In the genomic region with DNA sequence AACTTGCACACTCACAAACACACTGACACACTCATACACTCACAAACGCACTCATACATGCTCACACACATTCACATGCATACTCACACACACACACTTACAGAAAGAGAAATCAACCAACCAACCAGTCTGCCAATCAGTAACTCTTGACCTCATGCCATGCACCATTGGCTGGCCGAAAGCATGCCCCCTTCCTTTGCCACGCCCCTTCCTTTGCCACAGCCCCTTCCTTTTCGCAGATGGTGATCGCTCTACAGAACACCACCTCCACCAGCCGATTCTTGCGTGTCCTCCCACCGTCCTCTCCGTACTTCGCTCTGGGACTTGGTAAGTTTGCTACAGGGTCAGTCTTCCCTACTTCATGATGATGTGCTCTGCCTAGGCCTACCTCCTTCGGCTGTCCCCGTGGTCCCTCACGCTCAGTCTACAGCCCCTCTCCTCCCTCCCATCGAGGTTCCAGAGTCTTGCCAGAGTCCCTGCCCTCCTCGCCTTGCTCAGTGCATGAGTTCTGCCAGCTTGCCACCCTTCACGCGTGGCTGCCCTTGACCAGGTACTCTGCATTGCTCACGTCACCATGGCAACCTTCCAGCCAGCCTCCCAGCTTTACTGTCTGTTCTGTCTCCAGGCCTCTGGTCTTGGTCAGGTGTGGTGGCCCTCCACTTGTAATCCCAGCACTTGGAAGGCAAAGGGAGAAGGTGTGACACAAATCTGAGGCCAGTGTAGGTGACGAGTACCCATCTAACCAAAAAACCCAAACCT, we compare ENCODE assay signal across 27 mouse cellular contexts. TPM values are rescaled to one million over a fixed set of nuclear protein-coding genes. Genes with fewer than 3 reads are reported as not detected.
A peak's percentile ranks its signal among the peaks of the same experiment; 100 is the strongest.
DNase-seq lines count a peak whose midpoint lies in the region; ATAC-seq and TF ChIP-seq lines count a peak whose summit lies in the region.
"Had no signal": no experiment of that assay in that cellular context is flagged by ENCODE, and none has a peak within 500 bp of the region (broad histone marks: within the 10 kb centered on the region; RNA-seq: fewer than 3 reads in every experiment).

No protein-coding gene starts in this region.

- H3K27ac ChIP-seq in heart, embryonic 14.5 days (replicated peaks in 1 of 2; ENCODE audit: control insufficient read depth in 1 of 2, insufficient read depth in 1 of 2, low read depth in 2 of 2, low read length in 2 of 2): no peak overlapping the region
- H3K27ac ChIP-seq in CH12.LX (ENCODE audit: insufficient read depth, low read depth): peak overlapping the region; percentile 17
- no peak overlapping the region for H3K27ac ChIP-seq in forebrain, embryonic 16.5 days (ENCODE audit: low read length)
- H3K27ac ChIP-seq: embryonic facial prominence, embryonic 13.5 days; forebrain, embryonic 13.5 days; heart, embryonic 10.5 days; hindbrain, embryonic 13.5 days; midbrain, embryonic 13.5 days had no signal

- H3K9me3 ChIP-seq in heart, embryonic 14.5 days (ENCODE audit: control insufficient read depth, low read length): no peaks in the 10 kb centered on the region
- no peaks in the 10 kb centered on the region for H3K9me3 ChIP-seq in CH12.LX (replicated peaks; ENCODE audit: low read length)
- no peaks in the 10 kb centered on the region for H3K9me3 ChIP-seq in forebrain, embryonic 16.5 days (ENCODE audit: control insufficient read depth, low read length)
- H3K9me3 ChIP-seq: embryonic facial prominence, embryonic 13.5 days; forebrain, embryonic 13.5 days; heart, embryonic 10.5 days; hindbrain, embryonic 13.5 days; midbrain, embryonic 13.5 days had no signal

- no peak for TF ChIP-seq RAD21 in CH12.LX (IDR thresholded peaks at IDR 0.05; ENCODE audit: low read depth, low read length)

- H3K4me1 ChIP-seq in heart, embryonic 14.5 days (ENCODE audit: control insufficient read depth in 2 of 2, insufficient read depth in 2 of 2, low read length in 2 of 2): no peaks in the 10 kb centered on the region
- H3K4me1 ChIP-seq in CH12.LX (ENCODE audit: control insufficient read depth in 1 of 2, insufficient read depth in 2 of 2): peaks cover 5 to 25% of the 10 kb centered on the region in 2 experiments; a peak in 3 of 4 replicates
- no peaks in the 10 kb centered on the region for H3K4me1 ChIP-seq in forebrain, embryonic 16.5 days (replicated peaks; ENCODE audit: control insufficient read depth, insufficient read depth, low read length)
- H3K4me1 ChIP-seq: embryonic facial prominence, embryonic 13.5 days had no signal

- TF ChIP-seq POLR2A in CH12.LX (IDR thresholded peaks at IDR 0.05; ENCODE audit: low read depth, low read length): peak; percentile 68

- no peaks in the 10 kb centered on the region for H3K79me2 ChIP-seq in CH12.LX (replicated peaks; ENCODE audit: control insufficient read depth, extremely low read depth, insufficient read depth, poor library complexity, severe bottlenecking)

- H3K27me3 ChIP-seq in heart, embryonic 14.5 days (ENCODE audit: control insufficient read depth, insufficient read depth, low read length): no peaks in the 10 kb centered on the region
- H3K27me3 ChIP-seq in CH12.LX (replicated peaks): no peaks in the 10 kb centered on the region
- no peaks in the 10 kb centered on the region for H3K27me3 ChIP-seq in forebrain, embryonic 16.5 days (replicated peaks; ENCODE audit: control insufficient read depth, insufficient read depth, low read length)
- H3K27me3 ChIP-seq: embryonic facial prominence, embryonic 13.5 days; forebrain, embryonic 13.5 days; hindbrain, embryonic 13.5 days; midbrain, embryonic 13.5 days had no signal

- TF ChIP-seq CTCF in CH12.LX (conservative IDR thresholded peaks at IDR 0.05 in 1 of 2, IDR thresholded peaks at IDR 0.05 in 1 of 2; ENCODE audit: low read depth in 2 of 2, low read length in 2 of 2): no peak

- whole genome bisulfite sequencing in heart, embryonic 14.5 days: 87% methylated on average over 19 of the region's 19 CpGs
- 77% methylated on average over 19 of the region's 19 CpGs for WGBS in forebrain, embryonic 16.5 days

- dilution Hi-C loops in CH12.LX (cut with MboI; ENCODE audit: extremely low pct_ligation_motif_present, extremely low pct_unique_long_range_greater_than_20kb, low sequenced_read_pairs): no loop called here

- no peak overlapping the region for H3K9ac ChIP-seq in heart, embryonic 14.5 days (ENCODE audit: low read length)
- H3K9ac ChIP-seq in CH12.LX (ENCODE audit: insufficient read depth, low read depth): peak overlapping the region; percentile 42
- no peak overlapping the region for H3K9ac ChIP-seq in forebrain, embryonic 16.5 days (replicated peaks; ENCODE audit: low read depth, low read length)
- H3K9ac ChIP-seq: embryonic facial prominence, embryonic 13.5 days; forebrain, embryonic 13.5 days; hindbrain, embryonic 13.5 days; liver, postnatal 0 days; midbrain, embryonic 13.5 days had no signal

- in situ Hi-C loops in CH12.LX (cut with MboI; ENCODE audit: low pct_ligation_motif_present, low pct_unique_long_range_greater_than_20kb, low sequenced_read_pairs): no loop called here

- no peak for DNase-seq in heart, adult 11 months
- DNase-seq in CH12.LX (ENCODE audit: extremely low read depth) (peak; percentile 81), MN1 (ENCODE audit: low spot score) (no peak)
- peak; percentile 94 to 95 for DNase-seq in kidney, adult 8-10 months
- peak; percentile 96 to 97 for DNase-seq in kidney, postnatal 25 days
- no peak for DNase-seq in urinary bladder, adult 18-20 months (ENCODE audit: low spot score in 2 of 2)
- DNase-seq: adrenal gland, postnatal 25 days; cerebellum, adult 9-11 months; gastrocnemius, postnatal 25 days; heart, postnatal 14 days; liver; liver, postnatal 0 days; lung, postnatal 36 days; spleen, adult 18-20 months; thymus, adult 2 months had no signal

- H3K4me3 ChIP-seq in heart, embryonic 14.5 days (ENCODE audit: control insufficient read depth in 1 of 2, insufficient read depth in 1 of 2, low read depth in 1 of 2, low read length in 2 of 2): no peak overlapping the region
- peak overlapping the region; percentile 59 to 78 (median 69) for H3K4me3 ChIP-seq in CH12.LX (replicated peaks in 1 of 3; ENCODE audit: low read depth in 2 of 3, low read length in 2 of 3, poor library complexity in 1 of 3)
- no peak overlapping the region for H3K4me3 ChIP-seq in forebrain, embryonic 16.5 days (replicated peaks; ENCODE audit: low read length)
- H3K4me3 ChIP-seq: embryonic facial prominence, embryonic 13.5 days; forebrain, embryonic 13.5 days; heart, embryonic 10.5 days; hindbrain, embryonic 13.5 days; midbrain, embryonic 13.5 days had no signal

- TF ChIP-seq EP300 in CH12.LX (IDR thresholded peaks at IDR 0.05; ENCODE audit: low read length): no peak

- peak; percentile 36; the same call in 1 of the 2 replicates for ATAC-seq in heart, embryonic 14.5 days (ENCODE audit: insufficient number of reproducible peaks, insufficient read depth, low FRiP score, low read depth)
- ATAC-seq in forebrain, embryonic 16.5 days: no peak
- ATAC-seq: activated CD4-positive, CD25-positive, alpha-beta regulatory T cell, adult 4 months; forebrain, embryonic 13.5 days; intestine, embryonic 16.5 days; liver, postnatal 0 days; midbrain, embryonic 13.5 days had no signal

- H3K4me2 ChIP-seq in heart, embryonic 14.5 days (ENCODE audit: low read length): no peak overlapping the region
- H3K4me2 ChIP-seq in CH12.LX (ENCODE audit: insufficient read depth, low read depth, poor library complexity, severe bottlenecking): peak overlapping the region; percentile 44
- H3K4me2 ChIP-seq in forebrain, embryonic 16.5 days (ENCODE audit: low read length): no peak overlapping the region
- H3K4me2 ChIP-seq: embryonic facial prominence, embryonic 13.5 days; forebrain, embryonic 13.5 days; hindbrain, embryonic 13.5 days; midbrain, embryonic 13.5 days had no signal

- H3K36me3 ChIP-seq in heart, embryonic 14.5 days (ENCODE audit: control insufficient read depth, insufficient read depth, low read length): no peaks in the 10 kb centered on the region
- peaks cover 13 to 38% of the 10 kb centered on the region in 2 experiments for H3K36me3 ChIP-seq in CH12.LX (replicated peaks in 1 of 2; ENCODE audit: control insufficient read depth in 1 of 2, insufficient read depth in 1 of 2, low read length in 1 of 2)
- no peaks in the 10 kb centered on the region for H3K36me3 ChIP-seq in forebrain, embryonic 16.5 days (ENCODE audit: control insufficient read depth, insufficient read depth)
- H3K36me3 ChIP-seq: embryonic facial prominence, embryonic 13.5 days; heart, embryonic 10.5 days; hindbrain, embryonic 13.5 days; midbrain, embryonic 13.5 days had no signal

TF ChIP-seq in CH12.LX, 34 proteins besides CTCF, POLR2A, EP300 and RAD21 (continues in another document):
- TF ChIP-seq ZC3H11A (IDR thresholded peaks at IDR 0.05; ENCODE audit: low read depth, low read length): no peak
- no peak for TF ChIP-seq MEF2A (IDR thresholded peaks at IDR 0.05; ENCODE audit: borderline replicate concordance, low read depth, low read length)
- TF ChIP-seq CHD1 (IDR thresholded peaks at IDR 0.05; ENCODE audit: low read depth, low read length): no peak
- no peak for TF ChIP-seq NELFE (IDR thresholded peaks at IDR 0.05; ENCODE audit: low read depth, low read length)
- TF ChIP-seq ZMIZ1 (IDR thresholded peaks at IDR 0.05; ENCODE audit: low read depth, low read length): no peak

RNA-seq across cellular contexts. Expression of gene Dlec1, which starts 17.3 kb away (rescaled TPM):
- polyA plus RNA-seq in heart, embryonic 14.5 days (2014; fragmentation: Nextera tagmentation; extraction: Ambion mirVana): 0.50 and 0.55 TPM in 2 replicates
- total RNA-seq in CH12.LX (2012; rRNA removed): 6.2 and 6.3 TPM in 2 replicates
- total RNA-seq in CH12.LX (2014; rRNA removed): 1.3 and 1.4 TPM in 2 replicates
- 5.9 and 6.0 TPM in 2 replicates for polyA plus RNA-seq in CH12.LX (2012; ENCODE audit: insufficient read length, low read depth)
- polyA plus RNA-seq in forebrain, embryonic 16.5 days (2015; fragmentation: Nextera tagmentation; extraction: Ambion mirVana): 0.47 and 0.57 TPM in 2 replicates

RNA-seq across cellular contexts. Expression of gene Plcd1, which starts 26.3 kb away (rescaled TPM):
- 14.9 and 18.1 TPM in 2 replicates for polyA plus RNA-seq in heart, embryonic 14.5 days (2014; fragmentation: Nextera tagmentation; extraction: Ambion mirVana)
- total RNA-seq in CH12.LX (2012; rRNA removed) (0.21 and 0.38 TPM in 2 replicates), CH12.LX (2014; rRNA removed) (not detected in 2 replicates)
- polyA plus RNA-seq in CH12.LX (2012; ENCODE audit: insufficient read length, low read depth): 0.43 and 0.59 TPM in 2 replicates
- 12.9 and 13.0 TPM in 2 replicates for polyA plus RNA-seq in forebrain, embryonic 16.5 days (2015; fragmentation: Nextera tagmentation; extraction: Ambion mirVana)

RNA-seq across cellular contexts. Expression of gene Acaa1b, which starts 37.3 kb away (rescaled TPM):
- polyA plus RNA-seq in heart, embryonic 14.5 days (2014; fragmentation: Nextera tagmentation; extraction: Ambion mirVana): 0.32 and 1.00 TPM in 2 replicates
- total RNA-seq in CH12.LX (2012; rRNA removed) (0.08 and 0.17 TPM in 2 replicates), CH12.LX (2014; rRNA removed) (not detected in 2 replicates)
- polyA plus RNA-seq in CH12.LX (2012; ENCODE audit: insufficient read length, low read depth): 0.78 TPM in 1 of 2 replicates, not detected in the other
- 1.3 and 1.7 TPM in 2 replicates for polyA plus RNA-seq in forebrain, embryonic 16.5 days (2015; fragmentation: Nextera tagmentation; extraction: Ambion mirVana)
- polyA plus RNA-seq: activated CD4-positive, CD25-positive, alpha-beta regulatory T cell, adult 4 months had no signal

RNA-seq across cellular contexts. Expression of gene Gm47289, which starts 39.4 kb away (rescaled TPM):
- polyA plus RNA-seq in heart, embryonic 14.5 days (2014; fragmentation: Nextera tagmentation; extraction: Ambion mirVana): not detected in 2 replicates
- not detected in 2 replicates for total RNA-seq in CH12.LX (2012; rRNA removed)
- total RNA-seq in CH12.LX (2014; rRNA removed): not detected in 2 replicates
- not detected in 2 replicates for polyA plus RNA-seq in CH12.LX (2012; ENCODE audit: insufficient read length, low read depth)
- not detected in 2 replicates for polyA plus RNA-seq in forebrain, embryonic 16.5 days (2015; fragmentation: Nextera tagmentation; extraction: Ambion mirVana)
- total RNA-seq: adrenal gland, postnatal 25 days; gastrocnemius, postnatal 25 days; heart, postnatal 14 days; layer of hippocampus, postnatal 10 days; left cerebral cortex, postnatal 14 days had no signal
- polyA plus RNA-seq: embryonic facial prominence, embryonic 13.5 days; forebrain, embryonic 13.5 days; heart, embryonic 10.5 days; hindbrain, embryonic 13.5 days; intestine, embryonic 16.5 days; liver, postnatal 0 days; midbrain, embryonic 13.5 days; stomach, embryonic 14.5 days; thymus, adult 2 months had no signal

Comparison
In these comparisons a context has a peak if more than half of its experiments do, and no peak if none do; other contexts are left out.
1. H3K4me3 ChIP-seq: peak in CH12.LX (3 of 3); none in heart, embryonic 14.5 days (0 of 2) and forebrain, embryonic 16.5 days (single experiment).
2. DNase-seq: peak in CH12.LX (single experiment), kidney, adult 8-10 months (2 of 2) and kidney, postnatal 25 days (2 of 2); none in heart, adult 11 months (single experiment), MN1 (single experiment) and urinary bladder, adult 18-20 months (0 of 2).